Mouse (Mus musculus): ENCODE measurements around the gene Ssb. TPM values are rescaled to one million over a fixed set of nuclear protein-coding genes. Genes with fewer than 3 reads are reported as not detected.

Ssb gene
- polyA plus RNA-seq (2015; fragmentation: Nextera tagmentation; extraction: Ambion mirVana) = 161 and 203 TPM in 2 replicates

- no peaks in the 10 kb centered on the region for H3K9me3 ChIP-seq (ENCODE audit: control insufficient read depth, low read length)
- WGBS = under 1% methylated on average over 66 of the region's 66 CpGs
- TF ChIP-seq CTCF (IDR thresholded peaks at IDR 0.05; ENCODE audit: low read depth) = no peak
- TF ChIP-seq EP300 (optimal IDR thresholded peaks at IDR 0.05) = no peak
- peak within 1 kb of the TSS; percentile 99 for H3K9ac ChIP-seq (ENCODE audit: low read length)
- H3K27ac ChIP-seq (replicated peaks) = peak within 1 kb of the TSS; percentile 96
- ATAC-seq (ENCODE audit: low FRiP score, low TSS enrichment) = peak; percentile 93
- H3K36me3 ChIP-seq (ENCODE audit: control insufficient read depth, insufficient read depth, low read length) = no peaks in the 10 kb centered on the region
- H3K4me1 ChIP-seq (replicated peaks; ENCODE audit: control insufficient read depth, insufficient read depth) = no peaks in the 10 kb centered on the region; the same call in 1 of the 2 replicates
- no peaks in the 10 kb centered on the region for H3K27me3 ChIP-seq (ENCODE audit: control insufficient read depth, insufficient read depth, low read length)
- peak within 1 kb of the TSS; percentile 100 for H3K4me3 ChIP-seq (ENCODE audit: low read depth, low read length)
- peak; percentile 94 for DNase-seq (ENCODE audit: low spot score)
- H3K4me2 ChIP-seq (replicated peaks; ENCODE audit: low read depth) = peak within 1 kb of the TSS; percentile 58
Observed at GRCm38 (mm10) chr2:69861485-69862091, at the start of gene Ssb. TSS of gene Ssb (plus strand) at chr2:69861562.

DNA sequence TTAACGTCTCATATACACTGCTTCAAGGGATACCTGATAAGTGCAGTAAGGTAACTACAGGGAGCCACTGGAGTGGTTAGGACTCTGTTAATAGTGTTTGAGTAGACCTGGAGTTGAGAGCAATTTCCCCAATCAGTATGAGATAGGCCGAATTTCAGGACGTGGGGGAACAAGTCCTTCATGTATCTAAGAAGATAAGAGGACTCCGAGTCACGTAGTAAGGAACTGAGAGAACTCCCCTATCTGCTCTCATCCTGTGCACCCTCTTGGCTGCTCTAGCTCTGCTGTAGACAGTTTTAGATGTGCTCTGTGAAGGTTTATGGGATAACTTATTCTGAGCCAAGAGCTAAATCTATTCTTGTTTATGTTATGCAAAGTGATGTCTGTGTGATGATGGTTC is 44.8 kb upstream of the Ssb start:
- no peak for DNase-seq (ENCODE audit: low spot score)
- Histone ChIP-seq H3K4me2 (replicated peaks; ENCODE audit: low read depth) (no peak overlapping the region), H3K36me3 (ENCODE audit: control insufficient read depth, insufficient read depth, low read length) (no peaks in the 10 kb centered on the region), H3K9me3 (ENCODE audit: control insufficient read depth, low read length) (no peaks in the 10 kb centered on the region), H3K27me3 (ENCODE audit: control insufficient read depth, insufficient read depth, low read length) (no peaks in the 10 kb centered on the region), H3K4me3 (ENCODE audit: low read depth, low read length) (no peak overlapping the region), H3K9ac (ENCODE audit: low read length) (no peak overlapping the region), H3K4me1 (replicated peaks; ENCODE audit: control insufficient read depth, insufficient read depth) (no peaks in the 10 kb centered on the region), H3K27ac (replicated peaks) (peak overlapping the region; percentile 49)
- WGBS = 46% methylated on average over 5 of the region's 5 CpGs
- TF ChIP-seq EP300 (optimal IDR thresholded peaks at IDR 0.05) (no peak), CTCF (IDR thresholded peaks at IDR 0.05; ENCODE audit: low read depth) (no peak)
- ATAC-seq (ENCODE audit: low FRiP score, low TSS enrichment) = peak; percentile 35; the same call in 1 of the 2 replicates

- ATAC-seq (ENCODE audit: low FRiP score, low TSS enrichment) = no peak
- WGBS = 75% methylated on average over 9 of the region's 9 CpGs
- H3K27ac ChIP-seq (replicated peaks) = no peak overlapping the region
Observed at GRCm38 (mm10) chr2:69818350-69819085, 42.8 kb upstream of the Ssb start.

GRCm38 (mm10) chr2:69820201-69820600 is 41.2 kb upstream of the Ssb start:
- Histone ChIP-seq H3K4me3 (ENCODE audit: low read depth, low read length) (no peak overlapping the region), H3K27me3 (ENCODE audit: control insufficient read depth, insufficient read depth, low read length) (no peaks in the 10 kb centered on the region), H3K4me1 (replicated peaks; ENCODE audit: control insufficient read depth, insufficient read depth) (no peaks in the 10 kb centered on the region; the same call in 1 of the 2 replicates), H3K9ac (ENCODE audit: low read length) (no peak overlapping the region), H3K36me3 (ENCODE audit: control insufficient read depth, insufficient read depth, low read length) (no peaks in the 10 kb centered on the region), H3K27ac (replicated peaks) (no peak overlapping the region), H3K9me3 (ENCODE audit: control insufficient read depth, low read length) (no peaks in the 10 kb centered on the region), H3K4me2 (replicated peaks; ENCODE audit: low read depth) (no peak overlapping the region)
- DNase-seq (ENCODE audit: low spot score) (no peak), ATAC-seq (ENCODE audit: low FRiP score, low TSS enrichment) (no peak)
- 40% methylated on average over 1 of the region's 1 CpGs for WGBS
- TF ChIP-seq CTCF (IDR thresholded peaks at IDR 0.05; ENCODE audit: low read depth) = no peak
- TF ChIP-seq EP300 (optimal IDR thresholded peaks at IDR 0.05) = no peak

More at GRCm38 (mm10) chr2:69818350-69819085, 42.8 kb upstream of the Ssb start:
- Histone ChIP-seq H3K4me2 (replicated peaks; ENCODE audit: low read depth) (no peak overlapping the region), H3K36me3 (ENCODE audit: control insufficient read depth, insufficient read depth, low read length) (no peaks in the 10 kb centered on the region), H3K27me3 (ENCODE audit: control insufficient read depth, insufficient read depth, low read length) (no peaks in the 10 kb centered on the region), H3K9me3 (ENCODE audit: control insufficient read depth, low read length) (no peaks in the 10 kb centered on the region), H3K4me3 (ENCODE audit: low read depth, low read length) (no peak overlapping the region), H3K9ac (ENCODE audit: low read length) (no peak overlapping the region), H3K4me1 (replicated peaks; ENCODE audit: control insufficient read depth, insufficient read depth) (no peaks in the 10 kb centered on the region)
- no peak for DNase-seq (ENCODE audit: low spot score)
- TF ChIP-seq CTCF (IDR thresholded peaks at IDR 0.05; ENCODE audit: low read depth) = no peak

- peak; percentile 16; the same call in 1 of the 2 replicates for ATAC-seq (ENCODE audit: low FRiP score, low TSS enrichment)
- H3K4me1 ChIP-seq (replicated peaks; ENCODE audit: control insufficient read depth, insufficient read depth) = no peaks in the 10 kb centered on the region; the same call in 1 of the 2 replicates
- no peaks in the 10 kb centered on the region for H3K36me3 ChIP-seq (ENCODE audit: control insufficient read depth, insufficient read depth, low read length)
- H3K9ac ChIP-seq (ENCODE audit: low read length) = peak within 1 kb of the TSS; percentile 90
- H3K9me3 ChIP-seq (ENCODE audit: control insufficient read depth, low read length) = no peaks in the 10 kb centered on the region
- 5% methylated on average over 8 of the region's 8 CpGs for WGBS
- no peaks in the 10 kb centered on the region for H3K27me3 ChIP-seq (ENCODE audit: control insufficient read depth, insufficient read depth, low read length)
- DNase-seq (ENCODE audit: low spot score) = peak; percentile 22
- peak within 1 kb of the TSS; percentile 90 for H3K4me2 ChIP-seq (replicated peaks; ENCODE audit: low read depth)
- peak within 1 kb of the TSS; percentile 82 for H3K4me3 ChIP-seq (ENCODE audit: low read depth, low read length)
- peak within 1 kb of the TSS; percentile 95 for H3K27ac ChIP-seq (replicated peaks)
- TF ChIP-seq EP300 (optimal IDR thresholded peaks at IDR 0.05) (no peak), CTCF (IDR thresholded peaks at IDR 0.05; ENCODE audit: low read depth) (no peak)
Observed at GRCm38 (mm10) chr2:69821711-69822110, 39.7 kb upstream of the Ssb start, which contains the start of gene Klhl23. TSS of gene Klhl23 (plus strand) at chr2:69821944.
